Mouse (Mus musculus): ENCODE data around the gene Agmat. TPM values are rescaled to one million over a fixed set of nuclear protein-coding genes. Genes with fewer than 3 reads are reported as not detected.

The Agmat gene
- polyA plus RNA-seq, 1 experiment from 2014 or later = not detected

GRCm38 (mm10) chr4:141736856-141737255 is 9.6 kb upstream of the Agmat start:
- H3K9ac ChIP-seq (replicated peaks) = no peak overlapping the region
- H3K4me1 ChIP-seq (replicated peaks) = peaks cover 3% of the 10 kb centered on the region; the same call in 1 of the 2 replicates
- no peaks in the 10 kb centered on the region for H3K27me3 ChIP-seq
- no peaks in the 10 kb centered on the region for H3K9me3 ChIP-seq
- no peak overlapping the region for H3K4me2 ChIP-seq
- no peak for ATAC-seq (ENCODE audit: insufficient number of reproducible peaks, insufficient read depth, low FRiP score, low TSS enrichment, low read depth)
- no peaks in the 10 kb centered on the region for H3K36me3 ChIP-seq
- 77% methylated on average over 4 of the region's 4 CpGs for WGBS
- H3K27ac ChIP-seq = no peak overlapping the region
- no peak overlapping the region for H3K4me3 ChIP-seq (replicated peaks)

GRCm38 (mm10) chr4:141738015-141738414 is 8.5 kb upstream of the Agmat start:
- no peak for ATAC-seq (ENCODE audit: insufficient number of reproducible peaks, insufficient read depth, low FRiP score, low TSS enrichment, low read depth)
- no peak overlapping the region for H3K4me3 ChIP-seq (replicated peaks)

GRCm38 (mm10) chr4:141741856-141742255 is 4.6 kb upstream of the Agmat start:
- ATAC-seq (ENCODE audit: insufficient number of reproducible peaks, insufficient read depth, low FRiP score, low TSS enrichment, low read depth) = 0 out of 2 replicates have a peak, but pooled peaks have one; percentile 26
- no peak overlapping the region for H3K4me3 ChIP-seq (replicated peaks)
- H3K9me3 ChIP-seq = no peaks in the 10 kb centered on the region
- no peak overlapping the region for H3K4me2 ChIP-seq
- no peak overlapping the region; the same call in 1 of the 2 replicates for H3K9ac ChIP-seq (replicated peaks)
- H3K36me3 ChIP-seq = no peaks in the 10 kb centered on the region
- peaks cover 6% of the 10 kb centered on the region; the same call in 1 of the 2 replicates for H3K27me3 ChIP-seq
- H3K4me1 ChIP-seq (replicated peaks) = no peaks in the 10 kb centered on the region
- H3K27ac ChIP-seq = peak overlapping the region; percentile 50; the same call in 1 of the 2 replicates
- WGBS = 55% methylated on average over 9 of the region's 9 CpGs

More at GRCm38 (mm10) chr4:141738015-141738414, 8.5 kb upstream of the Agmat start:
- H3K27me3 ChIP-seq = no peaks in the 10 kb centered on the region
- H3K36me3 ChIP-seq = no peaks in the 10 kb centered on the region
- H3K9me3 ChIP-seq = no peaks in the 10 kb centered on the region
- peaks cover 3% of the 10 kb centered on the region; the same call in 1 of the 2 replicates for H3K4me1 ChIP-seq (replicated peaks)
- H3K27ac ChIP-seq = no peak overlapping the region
- WGBS = 71% methylated on average over 8 of the region's 8 CpGs
- no peak overlapping the region for H3K4me2 ChIP-seq
- H3K9ac ChIP-seq (replicated peaks) = no peak overlapping the region

GRCm38 (mm10) chr4:141742381-141742780 is 4.1 kb upstream of the Agmat start:
- peak overlapping the region; percentile 50; the same call in 1 of the 2 replicates for H3K27ac ChIP-seq
- no peak overlapping the region for H3K4me3 ChIP-seq (replicated peaks)
- no peaks in the 10 kb centered on the region for H3K4me1 ChIP-seq (replicated peaks)
- WGBS = 89% methylated on average over 4 of the region's 4 CpGs
- no peak overlapping the region for H3K4me2 ChIP-seq
- no peaks in the 10 kb centered on the region for H3K36me3 ChIP-seq
- ATAC-seq (ENCODE audit: insufficient number of reproducible peaks, insufficient read depth, low FRiP score, low TSS enrichment, low read depth) = no peak
- H3K9ac ChIP-seq (replicated peaks) = no peak overlapping the region; the same call in 1 of the 2 replicates
- peaks cover 7% of the 10 kb centered on the region; the same call in 1 of the 2 replicates for H3K27me3 ChIP-seq
- no peaks in the 10 kb centered on the region for H3K9me3 ChIP-seq

GRCm38 (mm10) chr4:141749557-141749956 is 3.1 kb downstream of the Agmat start:
- Histone ChIP-seq H3K4me3 (replicated peaks) (no peak overlapping the region), H3K27ac (no peak overlapping the region), H3K27me3 (peaks cover 7% of the 10 kb centered on the region; the same call in 1 of the 2 replicates), H3K9me3 (no peaks in the 10 kb centered on the region), H3K9ac (replicated peaks) (no peak overlapping the region), H3K4me1 (replicated peaks) (no peaks in the 10 kb centered on the region), H3K4me2 (no peak overlapping the region), H3K36me3 (no peaks in the 10 kb centered on the region)
- ATAC-seq (ENCODE audit: insufficient number of reproducible peaks, insufficient read depth, low FRiP score, low TSS enrichment, low read depth) = no peak
- 42% methylated on average over 11 of the region's 11 CpGs for WGBS

- 64% methylated on average over 3 of the region's 3 CpGs for WGBS
These were observed 4.4 kb downstream of the Agmat start for GRCm38 (mm10) chr4:141750826-141751225.

GRCm38 (mm10) chr4:141751419-141752075 is 5.1 kb downstream of the Agmat start:
- H3K9me3 ChIP-seq = no peaks in the 10 kb centered on the region
- no peak overlapping the region for H3K4me3 ChIP-seq (replicated peaks)
- no peak overlapping the region for H3K9ac ChIP-seq (replicated peaks)
- H3K4me2 ChIP-seq = no peak overlapping the region
- peaks cover 5% of the 10 kb centered on the region; the same call in 1 of the 2 replicates for H3K27me3 ChIP-seq
- no peaks in the 10 kb centered on the region for H3K4me1 ChIP-seq (replicated peaks)
- no peaks in the 10 kb centered on the region for H3K36me3 ChIP-seq
- WGBS = 43% methylated on average over 4 of the region's 4 CpGs
- ATAC-seq (ENCODE audit: insufficient number of reproducible peaks, insufficient read depth, low FRiP score, low TSS enrichment, low read depth) = no peak
- H3K27ac ChIP-seq = no peak overlapping the region

More at GRCm38 (mm10) chr4:141750826-141751225, 4.4 kb downstream of the Agmat start:
- H3K9ac ChIP-seq (replicated peaks) = no peak overlapping the region
- no peaks in the 10 kb centered on the region for H3K36me3 ChIP-seq
- no peak for ATAC-seq (ENCODE audit: insufficient number of reproducible peaks, insufficient read depth, low FRiP score, low TSS enrichment, low read depth)
- H3K4me3 ChIP-seq (replicated peaks) = no peak overlapping the region
- no peaks in the 10 kb centered on the region for H3K4me1 ChIP-seq (replicated peaks)
- H3K27me3 ChIP-seq = peaks cover 7% of the 10 kb centered on the region; the same call in 1 of the 2 replicates
- H3K4me2 ChIP-seq = no peak overlapping the region
- no peaks in the 10 kb centered on the region for H3K9me3 ChIP-seq
- H3K27ac ChIP-seq = no peak overlapping the region

GRCm38 (mm10) chr4:141752076-141752421 is 5.6 kb downstream of the Agmat start:
- Histone ChIP-seq H3K9me3 (no peaks in the 10 kb centered on the region), H3K36me3 (no peaks in the 10 kb centered on the region), H3K4me3 (replicated peaks) (no peak overlapping the region), H3K27ac (no peak overlapping the region), H3K4me1 (replicated peaks) (no peaks in the 10 kb centered on the region), H3K4me2 (no peak overlapping the region), H3K27me3 (no peaks in the 10 kb centered on the region), H3K9ac (replicated peaks) (no peak overlapping the region)
- ATAC-seq (ENCODE audit: insufficient number of reproducible peaks, insufficient read depth, low FRiP score, low TSS enrichment, low read depth) = no peak
- 4% methylated on average over 4 of the region's 4 CpGs for WGBS

GRCm38 (mm10) chr4:141755375-141755930 is 9.0 kb downstream of the Agmat start:
- ATAC-seq (ENCODE audit: insufficient number of reproducible peaks, insufficient read depth, low FRiP score, low TSS enrichment, low read depth) = no peak
- no peak overlapping the region for H3K4me2 ChIP-seq
- H3K27ac ChIP-seq = no peak overlapping the region
- H3K36me3 ChIP-seq = no peaks in the 10 kb centered on the region
- H3K27me3 ChIP-seq = no peaks in the 10 kb centered on the region
- H3K4me3 ChIP-seq (replicated peaks) = no peak overlapping the region
- WGBS = 89% methylated on average over 19 of the region's 19 CpGs
- H3K9ac ChIP-seq (replicated peaks) = no peak overlapping the region
- H3K4me1 ChIP-seq (replicated peaks) = no peaks in the 10 kb centered on the region
- H3K9me3 ChIP-seq = no peaks in the 10 kb centered on the region

GRCm38 (mm10) chr4:141757124-141757523 is 10.7 kb downstream of the Agmat start:
- H3K4me1 ChIP-seq (replicated peaks) = no peaks in the 10 kb centered on the region
- WGBS = 89% methylated on average over 3 of the region's 3 CpGs
- peaks cover 14% of the 10 kb centered on the region for H3K36me3 ChIP-seq
- no peak overlapping the region for H3K9ac ChIP-seq (replicated peaks)
- H3K9me3 ChIP-seq = no peaks in the 10 kb centered on the region
- ATAC-seq (ENCODE audit: insufficient number of reproducible peaks, insufficient read depth, low FRiP score, low TSS enrichment, low read depth) = no peak
- no peak overlapping the region for H3K4me3 ChIP-seq (replicated peaks)
- no peaks in the 10 kb centered on the region for H3K27me3 ChIP-seq
- H3K4me2 ChIP-seq = no peak overlapping the region
- H3K27ac ChIP-seq = no peak overlapping the region

- 66% methylated on average over 6 of the region's 6 CpGs for WGBS
- Histone ChIP-seq H3K36me3 (peaks cover 33% of the 10 kb centered on the region), H3K4me2 (no peak overlapping the region), H3K9ac (replicated peaks) (no peak overlapping the region), H3K4me3 (replicated peaks) (no peak overlapping the region), H3K9me3 (no peaks in the 10 kb centered on the region), H3K4me1 (replicated peaks) (no peaks in the 10 kb centered on the region), H3K27ac (no peak overlapping the region), H3K27me3 (no peaks in the 10 kb centered on the region)
- no peak for ATAC-seq (ENCODE audit: insufficient number of reproducible peaks, insufficient read depth, low FRiP score, low TSS enrichment, low read depth)
These were observed 12.5 kb downstream of the Agmat start for GRCm38 (mm10) chr4:141758874-141759542.

Data from limb, embryonic 12.5 days (tissue).